Mouse (Mus musculus): ENCODE measurements around the gene Vegfd. TPM values are rescaled to one million over a fixed set of nuclear protein-coding genes. Genes with fewer than 3 reads are reported as not detected.

Gene Vegfd
- polyA plus RNA-seq (2015; fragmentation: Nextera tagmentation; extraction: Ambion mirVana): 2.0 and 3.2 TPM in 2 replicates

DNA sequence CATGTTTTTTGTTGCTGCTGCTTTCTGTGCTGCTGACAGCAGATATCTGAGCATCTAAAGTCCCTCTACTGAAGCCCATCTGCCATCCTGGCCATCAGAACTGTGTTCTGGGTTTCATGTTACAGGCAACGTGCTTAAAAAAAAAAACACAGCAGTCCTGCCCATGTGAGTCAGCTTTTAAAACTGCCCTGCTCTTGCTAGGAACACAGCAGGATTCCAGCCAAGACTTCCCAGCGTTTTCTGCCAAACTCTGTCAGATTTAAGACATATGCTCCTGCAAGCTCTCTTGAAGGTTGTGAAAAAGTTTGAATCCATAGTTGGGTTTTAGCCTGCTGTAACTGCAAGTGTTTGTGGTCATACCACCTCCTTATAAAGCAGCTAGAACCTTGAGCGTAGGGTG is at the start of gene Vegfd:
Vegfd (plus strand) TSS at position 298 of the 400 bp plus-strand sequence.
- 34% methylated on average over 3 of the region's 3 CpGs for WGBS
- H3K27ac ChIP-seq (ENCODE audit: low read length): no peak within 1 kb of the TSS; the same call in 1 of the 2 replicates
- H3K4me3 ChIP-seq (ENCODE audit: low read length): no peak within 1 kb of the TSS
- H3K27me3 ChIP-seq (replicated peaks; ENCODE audit: control insufficient read depth, insufficient read depth, low read length): no peaks in the 10 kb centered on the region
- no peak within 1 kb of the TSS for H3K9ac ChIP-seq (ENCODE audit: low read depth, low read length)
- no peak within 1 kb of the TSS for H3K4me2 ChIP-seq (ENCODE audit: low read depth, low read length)
- ATAC-seq: no peak
- H3K4me1 ChIP-seq (ENCODE audit: control insufficient read depth, insufficient read depth, low read length): no peaks in the 10 kb centered on the region
- H3K9me3 ChIP-seq (ENCODE audit: control insufficient read depth, low read length): no peaks in the 10 kb centered on the region
- H3K36me3 ChIP-seq (ENCODE audit: control insufficient read depth, insufficient read depth, low read length): no peaks in the 10 kb centered on the region

DNA sequence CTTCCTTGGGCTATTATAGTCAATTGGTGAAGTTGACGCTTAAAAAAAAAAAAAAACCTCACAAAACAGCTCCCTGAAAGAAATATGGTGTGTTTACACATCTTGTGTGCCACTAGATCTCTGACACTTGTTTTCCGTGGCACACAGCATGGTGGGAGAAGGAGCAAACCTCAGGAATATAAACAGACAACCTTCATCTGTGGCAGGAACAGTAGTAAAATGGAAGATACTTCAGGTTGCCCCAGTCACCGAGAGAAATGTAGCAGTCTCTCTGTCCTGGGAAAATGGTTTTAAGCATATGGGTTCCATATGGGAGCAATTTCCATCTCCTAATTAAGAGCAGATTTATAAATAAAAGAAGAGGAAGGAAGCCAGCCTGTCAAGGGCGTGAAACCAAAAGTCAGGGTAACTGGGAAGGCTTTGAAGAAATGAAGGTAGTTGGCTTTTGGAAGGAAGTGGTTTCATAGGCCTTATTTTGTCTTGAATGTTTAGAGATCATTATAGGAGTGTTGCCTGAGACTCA is 49.7 kb upstream of the Vegfd start:
- Histone ChIP-seq H3K4me3 (ENCODE audit: low read length) (no peak overlapping the region), H3K9me3 (ENCODE audit: control insufficient read depth, low read length) (no peaks in the 10 kb centered on the region), H3K27ac (ENCODE audit: low read length) (no peak overlapping the region), H3K36me3 (ENCODE audit: control insufficient read depth, insufficient read depth, low read length) (no peaks in the 10 kb centered on the region), H3K4me2 (ENCODE audit: low read depth, low read length) (no peak overlapping the region), H3K4me1 (ENCODE audit: control insufficient read depth, insufficient read depth, low read length) (no peaks in the 10 kb centered on the region), H3K27me3 (replicated peaks; ENCODE audit: control insufficient read depth, insufficient read depth, low read length) (no peaks in the 10 kb centered on the region), H3K9ac (ENCODE audit: low read depth, low read length) (no peak overlapping the region)
- no peak for ATAC-seq
- 74% methylated on average over 4 of the region's 4 CpGs for WGBS

DNA sequence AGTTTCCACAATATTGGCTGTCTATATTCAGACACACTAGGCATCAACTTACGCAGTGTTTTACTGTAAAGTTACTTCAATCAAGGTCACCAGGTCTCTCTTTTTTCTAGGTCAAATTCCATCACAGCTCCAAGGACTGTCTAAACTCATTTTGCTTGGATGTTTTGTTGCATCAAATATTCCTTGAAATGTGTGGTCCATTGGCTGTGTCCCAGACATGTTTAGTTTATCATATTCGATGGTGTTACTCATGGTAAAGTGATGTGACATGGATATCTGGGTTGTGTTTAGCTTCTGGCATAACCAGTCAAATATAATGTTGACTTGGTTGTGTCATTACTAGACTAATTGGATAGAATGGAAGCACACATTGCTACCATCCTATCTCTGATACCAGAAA is 42.8 kb upstream of the Vegfd start:
- H3K36me3 ChIP-seq (ENCODE audit: control insufficient read depth, insufficient read depth, low read length): no peaks in the 10 kb centered on the region
- H3K27me3 ChIP-seq (replicated peaks; ENCODE audit: control insufficient read depth, insufficient read depth, low read length): no peaks in the 10 kb centered on the region
- no peak overlapping the region for H3K4me3 ChIP-seq (ENCODE audit: low read length)
- H3K4me2 ChIP-seq (ENCODE audit: low read depth, low read length): no peak overlapping the region
- ATAC-seq: no peak
- H3K4me1 ChIP-seq (ENCODE audit: control insufficient read depth, insufficient read depth, low read length): no peaks in the 10 kb centered on the region
- H3K9me3 ChIP-seq (ENCODE audit: control insufficient read depth, low read length): no peaks in the 10 kb centered on the region
- no peak overlapping the region for H3K9ac ChIP-seq (ENCODE audit: low read depth, low read length)
- H3K27ac ChIP-seq (ENCODE audit: low read length): no peak overlapping the region
- 72% methylated on average over 2 of the region's 2 CpGs for WGBS

GRCm38 (mm10) chrX:164330766-164331165 is 42.4 kb upstream of the Vegfd start:
- WGBS: 76% methylated on average over 3 of the region's 3 CpGs
- H3K4me3 ChIP-seq (ENCODE audit: low read length): no peak overlapping the region
- H3K4me2 ChIP-seq (ENCODE audit: low read depth, low read length): no peak overlapping the region
- no peaks in the 10 kb centered on the region for H3K36me3 ChIP-seq (ENCODE audit: control insufficient read depth, insufficient read depth, low read length)
- no peak overlapping the region for H3K27ac ChIP-seq (ENCODE audit: low read length)
- no peaks in the 10 kb centered on the region for H3K9me3 ChIP-seq (ENCODE audit: control insufficient read depth, low read length)
- no peaks in the 10 kb centered on the region for H3K27me3 ChIP-seq (replicated peaks; ENCODE audit: control insufficient read depth, insufficient read depth, low read length)
- no peaks in the 10 kb centered on the region for H3K4me1 ChIP-seq (ENCODE audit: control insufficient read depth, insufficient read depth, low read length)
- no peak overlapping the region for H3K9ac ChIP-seq (ENCODE audit: low read depth, low read length)
- ATAC-seq: no peak

DNA sequence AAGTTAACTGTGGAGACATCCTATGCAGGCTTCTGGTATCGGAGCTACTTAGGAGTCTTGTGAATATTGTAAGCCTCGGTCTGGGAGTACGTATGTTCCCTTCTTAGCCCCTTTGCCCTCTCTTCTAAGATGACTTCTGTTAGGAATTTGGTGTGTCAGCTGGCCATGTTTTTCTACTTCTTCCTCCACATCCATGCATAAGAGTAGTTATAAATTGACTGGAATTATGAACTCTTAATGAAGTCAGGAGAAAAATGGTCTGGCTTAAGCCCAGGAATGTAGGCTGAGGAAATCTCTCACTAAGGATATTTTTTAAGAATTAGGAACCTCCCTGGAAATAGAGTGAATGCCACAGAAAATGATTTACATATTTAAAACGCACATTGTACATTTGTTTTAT is 34.6 kb upstream of the Vegfd start:
- Histone ChIP-seq H3K4me3 (ENCODE audit: low read length) (no peak overlapping the region), H3K4me1 (ENCODE audit: control insufficient read depth, insufficient read depth, low read length) (no peaks in the 10 kb centered on the region), H3K9ac (ENCODE audit: low read depth, low read length) (no peak overlapping the region), H3K27ac (ENCODE audit: low read length) (no peak overlapping the region), H3K36me3 (ENCODE audit: control insufficient read depth, insufficient read depth, low read length) (no peaks in the 10 kb centered on the region), H3K4me2 (ENCODE audit: low read depth, low read length) (no peak overlapping the region), H3K9me3 (ENCODE audit: control insufficient read depth, low read length) (no peaks in the 10 kb centered on the region), H3K27me3 (replicated peaks; ENCODE audit: control insufficient read depth, insufficient read depth, low read length) (no peaks in the 10 kb centered on the region)
- ATAC-seq: no peak
- WGBS: 77% methylated on average over 4 of the region's 4 CpGs

GRCm38 (mm10) chrX:164345359-164345938 is 27.7 kb upstream of the Vegfd start:
- H3K27ac ChIP-seq (ENCODE audit: low read length): no peak overlapping the region

GRCm38 (mm10) chrX:164348937-164349336 is 24.2 kb upstream of the Vegfd start:
- H3K4me3 ChIP-seq (ENCODE audit: low read length): no peak overlapping the region
- 79% methylated on average over 3 of the region's 3 CpGs for WGBS

More at GRCm38 (mm10) chrX:164345359-164345938, 27.7 kb upstream of the Vegfd start:
- Histone ChIP-seq H3K9me3 (ENCODE audit: control insufficient read depth, low read length) (no peaks in the 10 kb centered on the region), H3K36me3 (ENCODE audit: control insufficient read depth, insufficient read depth, low read length) (no peaks in the 10 kb centered on the region), H3K4me3 (ENCODE audit: low read length) (no peak overlapping the region), H3K27me3 (replicated peaks; ENCODE audit: control insufficient read depth, insufficient read depth, low read length) (no peaks in the 10 kb centered on the region), H3K4me2 (ENCODE audit: low read depth, low read length) (no peak overlapping the region), H3K4me1 (ENCODE audit: control insufficient read depth, insufficient read depth, low read length) (no peaks in the 10 kb centered on the region), H3K9ac (ENCODE audit: low read depth, low read length) (no peak overlapping the region)
- WGBS: 67% methylated on average over 4 of the region's 4 CpGs
- peak; percentile 95 for ATAC-seq

GRCm38 (mm10) chrX:164365153-164365865 is 7.9 kb upstream of the Vegfd start:
- no peak overlapping the region for H3K4me2 ChIP-seq (ENCODE audit: low read depth, low read length)
- no peaks in the 10 kb centered on the region; the same call in 1 of the 2 replicates for H3K27me3 ChIP-seq (replicated peaks; ENCODE audit: control insufficient read depth, insufficient read depth, low read length)
- H3K27ac ChIP-seq (ENCODE audit: low read length): no peak overlapping the region
- H3K4me3 ChIP-seq (ENCODE audit: low read length): no peak overlapping the region
- 91% methylated on average over 4 of the region's 4 CpGs for WGBS
- no peaks in the 10 kb centered on the region for H3K4me1 ChIP-seq (ENCODE audit: control insufficient read depth, insufficient read depth, low read length)
- H3K9me3 ChIP-seq (ENCODE audit: control insufficient read depth, low read length): no peaks in the 10 kb centered on the region
- ATAC-seq: no peak
- H3K9ac ChIP-seq (ENCODE audit: low read depth, low read length): no peak overlapping the region
- no peaks in the 10 kb centered on the region for H3K36me3 ChIP-seq (ENCODE audit: control insufficient read depth, insufficient read depth, low read length)

More at GRCm38 (mm10) chrX:164348937-164349336, 24.2 kb upstream of the Vegfd start:
- H3K9ac ChIP-seq (ENCODE audit: low read depth, low read length): no peak overlapping the region
- no peaks in the 10 kb centered on the region for H3K9me3 ChIP-seq (ENCODE audit: control insufficient read depth, low read length)
- ATAC-seq: no peak
- no peaks in the 10 kb centered on the region for H3K36me3 ChIP-seq (ENCODE audit: control insufficient read depth, insufficient read depth, low read length)
- H3K27ac ChIP-seq (ENCODE audit: low read length): no peak overlapping the region
- H3K4me2 ChIP-seq (ENCODE audit: low read depth, low read length): no peak overlapping the region
- no peaks in the 10 kb centered on the region for H3K4me1 ChIP-seq (ENCODE audit: control insufficient read depth, insufficient read depth, low read length)
- H3K27me3 ChIP-seq (replicated peaks; ENCODE audit: control insufficient read depth, insufficient read depth, low read length): no peaks in the 10 kb centered on the region

DNA sequence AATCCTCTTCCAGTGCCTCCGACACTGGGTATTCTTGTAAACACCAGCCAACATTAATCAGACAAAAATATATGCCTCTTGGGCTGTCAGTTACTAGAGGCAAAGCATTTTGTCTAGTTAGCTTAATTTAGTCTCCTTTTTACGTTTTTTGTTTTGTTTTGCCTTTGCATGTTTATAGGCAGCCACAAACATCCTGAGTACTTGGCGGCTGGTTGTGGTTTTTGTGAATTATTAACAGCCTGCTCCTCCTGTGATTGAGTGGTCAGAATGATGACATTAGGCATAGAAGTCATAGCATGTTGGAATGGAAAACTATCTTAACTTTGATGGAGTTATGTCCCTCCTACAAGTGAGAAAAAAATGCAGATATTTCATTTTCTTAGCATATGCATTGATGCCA is 2.6 kb upstream of the Vegfd start:
- no peaks in the 10 kb centered on the region for H3K36me3 ChIP-seq (ENCODE audit: control insufficient read depth, insufficient read depth, low read length)
- ATAC-seq: no peak
- H3K4me1 ChIP-seq (ENCODE audit: control insufficient read depth, insufficient read depth, low read length): no peaks in the 10 kb centered on the region
- H3K9me3 ChIP-seq (ENCODE audit: control insufficient read depth, low read length): no peaks in the 10 kb centered on the region
- no peaks in the 10 kb centered on the region for H3K27me3 ChIP-seq (replicated peaks; ENCODE audit: control insufficient read depth, insufficient read depth, low read length)
- H3K27ac ChIP-seq (ENCODE audit: low read length): no peak overlapping the region
- H3K4me3 ChIP-seq (ENCODE audit: low read length): no peak overlapping the region
- no peak overlapping the region for H3K4me2 ChIP-seq (ENCODE audit: low read depth, low read length)
- WGBS: 64% methylated on average over 3 of the region's 3 CpGs
- H3K9ac ChIP-seq (ENCODE audit: low read depth, low read length): no peak overlapping the region

Measured in intestine, embryonic 16.5 days (tissue).